Mouse (Mus musculus) A20 (cell line): ENCODE results near the gene Pomc.
"Not testable (repeated sequence)": the region's sequence is repeated elsewhere in the genome, so short reads cannot be mapped to it uniquely, and the experiment has no call there.

ENCODE experiments used
- DNase-seq: peaks from one replicate; pipeline ENCODE4 v3.0.0-alpha.2; 2011; ENCODE audit warnings: low read depth, low spot score

The Pomc gene

DNA sequence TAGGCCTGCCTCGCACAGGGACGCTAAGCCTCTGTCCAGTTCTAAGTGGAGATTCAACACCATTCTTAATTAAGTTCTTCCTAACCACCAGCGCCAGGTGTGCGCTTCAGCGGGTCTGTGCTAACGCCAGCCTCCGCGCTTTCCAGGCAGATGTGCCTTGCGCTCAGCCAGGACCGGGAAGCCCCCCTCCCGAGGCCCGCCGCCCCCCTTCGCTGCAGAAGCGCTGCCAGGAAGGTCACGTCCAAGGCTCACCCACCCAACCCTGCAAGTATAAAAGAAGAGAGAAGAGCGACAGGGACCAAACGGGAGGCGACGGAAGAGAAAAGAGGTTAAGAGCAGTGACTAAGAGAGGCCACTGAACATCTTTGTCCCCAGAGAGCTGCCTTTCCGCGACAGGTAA lies at the start of gene Pomc:
Gene Pomc, plus strand, starts transcription at position 301 of the 400 bp plus-strand sequence.
- no peak for DNase-seq

DNA sequence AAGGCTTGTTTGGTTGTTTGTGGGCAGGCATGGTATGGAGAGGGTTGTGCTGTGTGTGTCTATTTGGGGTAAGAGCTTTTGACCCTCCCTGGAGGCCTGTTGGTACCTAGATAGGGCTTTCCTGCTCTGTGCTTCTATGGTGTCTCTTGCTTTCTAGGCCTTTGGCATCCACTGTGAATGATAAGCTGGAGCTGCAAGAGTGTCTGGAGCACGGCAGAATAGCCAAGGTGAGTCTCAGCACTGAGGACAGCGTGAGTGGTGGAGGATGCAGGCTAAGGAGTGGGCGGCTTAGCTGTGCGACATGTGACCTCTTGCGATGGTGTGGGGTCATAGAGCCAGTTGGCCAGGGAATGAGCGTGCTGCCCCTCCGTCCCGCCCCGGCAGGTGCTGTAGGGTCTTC lies 49.3 kb upstream of the Pomc start:
- no peak for DNase-seq

DNA sequence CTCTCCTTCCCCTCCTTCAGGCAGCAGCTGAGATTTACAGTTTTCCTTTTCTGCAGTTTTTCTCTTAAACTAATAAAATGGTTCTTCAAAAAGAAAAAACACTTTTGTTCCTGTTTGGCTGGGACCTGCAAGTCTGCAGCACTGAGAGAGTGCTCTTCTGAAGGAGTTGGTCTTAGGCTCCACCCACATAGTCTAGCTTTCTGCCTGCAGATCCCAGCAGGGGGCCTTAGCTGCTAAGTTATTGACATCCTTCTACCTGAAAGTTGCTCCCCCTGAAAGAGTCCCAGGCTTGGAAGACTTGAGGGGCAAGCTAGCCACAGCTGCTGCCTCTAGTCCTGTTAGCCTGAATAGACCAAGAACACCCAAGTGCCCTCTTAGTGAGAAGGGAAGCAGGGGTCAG lies 48.4 kb upstream of the Pomc start:
- no peak for DNase-seq

DNA sequence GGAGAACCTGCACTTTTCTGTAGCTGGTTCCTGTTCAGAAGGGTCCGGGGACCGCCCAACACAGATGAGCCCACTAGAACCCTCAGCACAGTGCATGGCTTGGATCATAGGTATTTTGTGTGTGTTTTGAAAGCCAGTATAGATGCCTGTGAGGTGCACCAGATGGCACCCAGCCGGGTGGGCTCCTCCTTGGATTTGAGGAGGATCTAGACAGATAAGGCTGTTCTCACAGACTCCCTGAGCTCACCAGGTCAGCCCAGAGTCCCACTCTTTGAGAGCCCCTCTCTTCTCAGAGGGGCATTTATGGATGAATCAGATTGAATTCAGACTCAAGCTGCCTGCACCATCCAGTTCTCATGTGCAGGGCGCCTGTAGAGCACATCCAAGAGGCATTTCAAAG lies 47.7 kb upstream of the Pomc start:
- no peak for DNase-seq

DNA sequence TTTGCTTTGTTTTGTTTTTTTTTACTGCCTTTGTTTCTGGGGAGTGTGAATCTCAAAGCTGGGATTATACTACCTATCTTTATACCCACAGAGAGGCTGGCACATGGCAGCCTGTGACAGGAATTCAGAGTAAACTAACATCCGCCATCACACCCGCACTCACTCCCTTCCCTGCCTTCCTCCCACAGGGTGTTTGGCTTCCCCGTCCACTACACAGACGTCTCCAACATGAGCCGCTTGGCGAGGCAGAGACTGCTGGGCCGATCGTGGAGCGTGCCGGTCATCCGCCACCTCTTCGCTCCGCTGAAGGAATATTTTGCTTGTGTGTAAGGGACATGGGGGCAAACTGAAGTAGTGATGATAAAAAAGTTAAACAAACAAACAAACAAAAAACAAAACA lies 47.3 kb upstream of the Pomc start:
- no peak for DNase-seq

DNA sequence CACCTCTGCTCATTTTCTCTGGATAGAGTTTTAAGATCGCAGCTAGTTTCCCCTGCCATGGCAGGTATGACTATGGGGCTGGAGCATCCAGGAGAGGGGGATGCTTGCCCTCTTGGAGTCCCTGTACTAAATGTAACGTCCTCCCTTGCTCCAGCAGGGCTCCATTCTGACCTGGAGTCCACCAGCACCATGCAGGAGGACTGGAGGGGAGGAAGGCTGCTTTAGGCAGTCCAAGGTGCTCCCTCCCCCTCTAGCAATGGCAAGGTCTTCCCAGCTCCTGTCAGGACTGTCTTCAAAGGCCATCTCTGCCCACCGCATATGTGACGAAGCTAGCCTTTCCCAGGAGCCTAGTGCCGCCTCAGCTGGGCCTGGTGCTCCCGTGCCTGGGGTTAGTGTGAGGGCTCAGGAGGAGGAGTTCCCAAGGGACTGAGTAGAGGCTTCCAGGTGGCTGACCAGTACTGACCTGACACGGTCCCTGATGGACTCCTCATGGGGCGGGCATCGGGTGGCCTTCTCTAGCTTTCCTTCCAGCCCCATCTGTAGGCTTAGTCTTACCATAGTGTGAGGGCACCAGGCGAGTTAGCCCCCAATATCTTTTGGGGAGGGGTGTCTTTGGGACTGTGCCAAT lies 44.2 kb upstream of the Pomc start:
- DNase-seq = no peak

DNA sequence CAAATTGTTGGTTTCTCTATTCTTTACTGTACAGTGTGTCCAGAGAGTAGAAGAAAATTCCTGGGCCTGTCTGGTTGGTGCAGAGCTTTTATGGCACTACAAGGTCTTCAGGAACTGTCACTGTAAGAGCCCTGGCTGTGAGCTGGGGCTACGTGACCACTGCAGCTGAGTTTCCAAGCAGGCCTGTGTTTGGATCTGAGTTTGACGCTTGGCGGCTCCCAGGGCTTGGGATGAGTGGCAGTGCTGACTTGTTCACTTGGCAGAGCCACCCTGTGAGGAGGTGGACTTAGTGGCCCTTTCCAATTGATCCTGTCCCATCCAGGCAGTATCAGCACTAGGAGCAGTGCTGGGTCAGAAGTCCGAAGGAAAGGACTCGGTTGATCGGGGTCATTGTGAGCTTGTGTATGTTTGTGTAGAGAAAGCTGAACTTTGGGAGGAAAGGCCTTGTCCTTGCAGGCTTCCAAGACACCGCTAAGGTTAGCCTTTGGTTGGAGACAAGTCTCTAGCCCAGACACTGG lies 42.9 kb upstream of the Pomc start:
- no peak for DNase-seq

DNA sequence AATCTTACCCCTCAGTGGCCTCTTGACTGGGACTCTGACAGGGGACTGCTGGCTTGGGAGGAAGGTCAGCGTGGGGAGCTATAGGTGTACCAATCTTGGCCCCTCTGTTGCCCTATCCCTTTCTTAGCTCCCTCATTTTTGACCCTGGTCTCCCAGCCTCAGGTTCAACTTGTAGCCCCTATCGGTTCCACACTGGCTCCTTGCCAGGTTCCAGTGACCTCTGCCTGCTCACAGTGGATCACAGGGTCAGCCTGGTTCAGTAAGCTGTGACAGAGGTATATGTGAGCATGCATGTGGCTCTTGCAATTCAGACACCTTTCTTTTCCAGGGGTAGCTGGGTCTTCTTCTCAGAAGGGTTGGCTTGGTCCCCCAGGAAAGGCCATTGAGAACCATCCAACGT lies 38.9 kb upstream of the Pomc start:
- no peak for DNase-seq

DNA sequence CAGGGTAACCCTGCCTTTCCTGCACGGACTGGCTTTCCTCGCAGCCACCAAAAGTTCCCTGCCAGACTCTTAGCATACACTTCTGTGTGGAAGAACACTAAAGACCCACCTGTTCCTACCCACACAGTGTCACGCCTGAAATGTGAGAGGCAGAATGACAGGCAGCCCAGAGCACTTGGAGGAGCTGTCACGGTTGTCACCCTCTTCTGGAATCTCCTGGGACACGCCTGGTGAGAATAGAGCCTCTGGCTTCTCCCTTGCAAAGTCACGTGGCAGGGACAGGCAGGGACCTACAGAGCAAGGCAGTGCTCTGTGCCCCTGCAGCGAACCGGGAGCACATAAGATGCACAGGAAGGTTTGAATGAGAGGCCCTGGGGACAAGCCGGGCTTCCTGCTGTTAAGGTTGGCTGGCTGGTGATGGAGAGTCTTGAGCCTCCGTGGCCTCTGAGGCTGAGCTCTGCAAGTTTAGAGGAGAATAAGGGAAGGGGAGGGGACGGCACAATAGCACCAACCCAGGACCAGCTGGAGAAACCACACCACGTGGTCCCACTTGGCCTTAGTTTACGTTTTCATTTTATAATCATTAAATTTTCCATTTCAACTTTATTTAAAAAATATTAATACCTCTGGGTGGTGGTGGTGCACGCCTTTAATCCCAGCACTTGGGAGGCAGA lies 36.9 kb upstream of the Pomc start:
- no peak for DNase-seq

DNA sequence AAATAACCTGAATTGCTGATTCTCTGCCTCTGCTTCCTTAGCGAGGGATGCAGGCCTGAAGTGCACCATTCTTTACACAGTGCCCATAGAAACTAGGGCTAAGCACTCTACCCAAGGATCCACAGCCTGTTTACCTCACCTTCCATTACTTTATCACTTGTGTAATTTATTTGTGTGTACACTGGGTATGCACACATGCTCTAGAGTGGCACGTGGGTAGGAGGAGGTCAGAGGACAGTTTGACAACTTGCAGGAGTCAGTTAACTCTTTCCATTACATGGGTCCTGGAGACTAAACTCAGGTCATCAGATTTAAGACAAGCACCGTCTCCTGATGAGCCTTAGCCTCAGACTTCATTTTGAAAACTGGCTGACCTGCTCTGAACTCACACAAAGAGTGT lies 36.2 kb upstream of the Pomc start:
- no peak for DNase-seq

DNA sequence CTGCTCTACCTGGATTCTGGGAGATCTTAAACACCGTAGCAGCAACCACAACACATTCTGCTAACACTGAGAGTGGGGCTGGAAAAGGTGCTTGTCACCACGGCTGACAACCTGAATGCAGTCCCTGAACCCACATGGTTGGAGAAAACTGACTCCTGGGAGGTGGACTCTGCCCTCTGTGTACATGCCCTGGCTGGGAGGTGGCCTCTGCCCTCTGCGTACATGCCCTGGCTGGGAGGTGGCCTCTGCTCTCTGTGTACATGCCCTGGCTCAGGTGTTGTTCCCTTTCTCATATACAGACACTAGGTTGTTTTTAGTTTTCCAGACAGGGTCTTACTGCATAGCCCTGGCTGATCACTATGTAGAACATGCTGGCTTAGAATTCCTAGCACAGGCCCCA lies 35.3 kb upstream of the Pomc start:
- DNase-seq = no peak

DNA sequence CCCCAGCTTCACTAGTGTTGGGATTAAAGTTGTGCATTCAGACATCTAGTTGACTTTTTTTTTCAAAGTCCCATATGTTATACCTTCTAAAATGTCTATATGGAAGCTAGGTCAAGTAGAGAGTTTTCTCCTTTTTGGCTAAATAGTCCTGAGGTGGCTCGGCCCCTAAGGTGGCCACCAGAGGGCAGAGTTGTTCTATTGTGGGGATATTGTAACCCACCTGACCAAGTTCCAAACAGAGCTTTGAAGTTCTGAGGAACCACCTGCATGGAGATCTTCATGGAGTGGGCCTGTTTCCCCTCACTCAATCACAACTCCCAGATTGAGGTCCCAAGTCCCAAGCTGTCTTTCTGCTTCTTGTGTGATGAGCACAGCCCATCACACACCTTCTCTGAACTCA lies 28.6 kb upstream of the Pomc start:
- peak; percentile 71 for DNase-seq

DNA sequence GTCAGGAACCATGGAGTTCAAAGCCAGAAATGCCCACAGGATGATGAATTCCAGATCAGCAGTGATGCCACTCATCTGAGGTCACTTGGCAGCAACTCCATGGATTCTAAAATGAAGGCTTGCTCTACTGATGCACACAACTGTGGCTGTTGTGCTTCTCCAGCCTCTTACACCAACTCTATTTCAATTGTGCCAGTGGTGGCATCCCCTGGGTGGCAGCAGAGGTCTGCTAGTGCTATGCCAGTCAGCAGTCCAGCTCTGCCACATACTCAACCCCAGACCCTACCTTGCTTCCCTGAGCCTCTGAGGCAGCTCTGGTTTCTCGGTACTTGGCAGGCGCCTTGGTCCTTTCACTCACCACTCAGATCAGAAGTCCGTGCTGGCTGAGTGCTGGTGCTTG lies 25.9 kb upstream of the Pomc start:
- DNase-seq = peak; percentile 35

DNA sequence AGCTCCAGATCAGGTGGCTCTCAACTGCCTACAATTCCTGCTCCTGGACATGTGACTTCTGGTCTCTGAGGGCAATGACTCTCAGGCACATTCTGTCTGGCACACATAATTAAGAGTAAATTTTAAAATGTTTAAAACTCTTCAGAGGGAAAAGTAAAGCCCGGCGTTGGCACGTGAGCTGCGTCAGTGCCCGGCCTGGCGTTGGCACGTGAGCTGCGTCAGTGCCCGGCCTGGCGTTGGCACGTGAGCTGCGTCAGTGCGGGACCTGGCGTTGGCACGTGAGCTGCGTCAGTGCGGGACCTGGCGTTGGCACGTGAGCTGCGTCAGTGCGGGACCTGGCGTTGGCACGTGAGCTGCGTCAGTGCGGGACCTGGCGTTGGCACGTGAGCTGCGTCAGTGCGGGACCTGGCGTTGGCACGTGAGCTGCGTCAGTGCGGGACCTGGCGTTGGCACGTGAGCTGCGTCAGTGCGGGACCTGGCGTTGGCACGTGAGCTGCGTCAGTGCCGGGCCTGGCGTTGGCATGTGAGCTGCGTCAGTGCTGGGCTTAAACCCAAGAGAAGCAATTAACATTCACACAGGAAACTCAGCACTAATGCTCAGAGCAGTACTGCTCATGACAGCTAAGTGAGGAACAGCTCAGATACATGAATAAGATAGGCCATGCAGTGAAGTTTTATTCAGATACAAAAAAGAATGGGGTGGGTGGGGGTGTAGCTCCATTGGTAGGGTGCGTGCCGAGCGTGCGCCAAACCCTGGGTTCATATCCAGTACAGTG lies 24.5 kb upstream of the Pomc start:
- not testable (repeated sequence) for DNase-seq

DNA sequence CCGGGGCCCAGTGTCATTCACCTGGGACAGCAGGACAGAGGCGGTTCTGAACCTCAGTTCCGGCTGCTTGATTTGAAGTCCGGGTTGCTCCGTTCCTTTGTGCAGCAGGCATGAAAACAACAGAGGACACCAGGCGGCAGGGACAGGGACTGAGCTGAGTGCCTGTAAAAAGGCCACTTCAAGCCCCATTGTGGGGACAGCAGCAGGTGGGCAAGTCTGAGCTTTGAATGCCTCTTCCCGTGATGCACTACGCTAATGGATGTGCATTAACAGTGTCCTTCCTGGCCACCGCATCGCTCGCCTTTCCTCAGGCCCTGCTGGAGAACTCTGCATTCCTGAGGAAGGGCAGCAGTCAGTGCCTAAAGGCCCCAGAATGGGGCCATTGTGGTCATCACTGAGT lies 12.7 kb upstream of the Pomc start:
- no peak for DNase-seq

DNA sequence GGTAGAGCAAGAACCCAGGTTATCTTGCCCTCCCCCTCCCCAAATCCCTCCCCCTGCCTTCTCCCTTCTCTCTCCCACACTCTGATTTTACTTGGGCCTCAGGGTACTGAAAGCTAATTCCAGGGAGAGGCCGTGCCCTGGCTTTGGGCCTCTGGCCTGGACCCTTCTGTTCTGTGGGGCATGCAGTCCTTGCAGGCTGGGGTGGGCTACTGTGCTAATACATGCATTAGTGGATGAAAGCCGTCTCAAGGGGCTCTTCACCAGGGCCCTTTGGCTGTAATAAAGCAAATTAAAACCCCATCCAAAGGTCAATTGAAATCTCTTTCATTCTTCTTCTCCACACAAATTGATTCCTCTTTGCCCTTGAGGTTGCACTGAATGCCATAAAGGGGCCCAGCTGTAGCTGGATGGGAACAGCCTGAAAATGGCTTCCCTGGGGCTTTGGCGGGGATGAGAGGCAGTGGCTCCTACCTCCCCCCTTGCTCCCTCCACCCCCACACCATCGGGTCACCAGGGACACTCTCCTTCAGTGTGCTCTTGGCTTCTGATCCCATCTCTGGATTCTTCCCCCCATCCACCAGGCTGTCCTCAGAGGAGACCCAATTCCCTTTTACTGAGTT lies 10.2 kb upstream of the Pomc start:
- no peak for DNase-seq

DNA sequence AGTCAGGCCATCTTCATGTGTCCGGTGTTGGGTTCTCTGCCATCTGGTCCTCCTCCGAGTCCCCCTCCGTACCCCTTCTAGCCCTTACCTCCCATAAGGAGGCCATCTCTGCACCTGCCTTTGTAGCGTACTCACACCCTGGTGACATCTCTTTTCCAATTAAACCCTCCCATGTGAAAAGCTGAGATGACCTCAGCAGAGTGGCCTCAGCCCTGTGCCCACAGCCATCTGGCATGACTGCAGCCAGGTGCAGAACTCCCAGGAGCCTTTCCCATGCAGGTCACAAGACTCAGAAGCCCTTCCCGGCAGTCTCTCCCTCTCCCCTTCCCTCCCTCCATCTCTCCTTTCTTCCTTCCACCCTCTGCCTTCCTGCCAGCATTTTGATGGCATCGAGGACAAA lies 7.2 kb upstream of the Pomc start:
- no peak for DNase-seq

DNA sequence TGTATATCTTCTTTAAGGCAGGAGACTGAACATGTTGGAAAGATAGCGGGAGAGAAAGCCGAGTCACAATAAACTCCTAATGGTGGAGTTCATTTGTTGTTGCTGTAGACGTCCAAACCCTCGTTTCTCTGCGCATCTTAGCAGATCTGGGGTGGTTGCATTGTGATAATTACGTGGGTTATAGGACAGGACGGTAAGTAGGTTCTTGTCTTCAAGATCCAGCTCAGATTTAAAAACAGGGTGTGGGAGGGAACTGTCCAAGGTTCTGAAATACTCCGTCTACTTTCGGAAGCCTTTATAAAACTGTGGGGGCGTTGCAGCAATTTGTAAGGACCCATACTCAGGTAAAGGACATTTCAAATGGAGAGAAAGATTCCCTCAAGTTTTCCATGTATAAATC lies 620 bp downstream of the Pomc start:
- DNase-seq = peak; percentile 17

DNA sequence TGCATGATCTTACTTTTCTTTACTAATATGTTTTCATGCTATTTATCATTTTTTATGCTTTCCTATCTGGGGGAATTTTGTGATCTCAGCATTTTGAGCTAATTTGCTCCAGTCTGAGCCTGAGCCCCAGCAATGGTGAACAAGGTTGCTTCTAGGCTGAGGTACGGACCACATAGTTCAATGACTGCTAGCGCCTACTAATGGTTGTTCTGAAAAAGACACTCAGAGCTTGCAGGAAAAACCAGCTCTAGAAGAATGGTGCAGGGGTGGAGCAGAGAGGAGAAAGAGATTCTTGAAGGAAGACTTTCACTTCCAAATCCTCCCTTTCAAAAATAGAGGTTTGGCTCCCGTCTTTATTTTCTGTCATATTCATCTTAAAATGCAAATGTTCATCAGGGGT lies 1.6 kb downstream of the Pomc start:
- peak; percentile 40 for DNase-seq

DNA sequence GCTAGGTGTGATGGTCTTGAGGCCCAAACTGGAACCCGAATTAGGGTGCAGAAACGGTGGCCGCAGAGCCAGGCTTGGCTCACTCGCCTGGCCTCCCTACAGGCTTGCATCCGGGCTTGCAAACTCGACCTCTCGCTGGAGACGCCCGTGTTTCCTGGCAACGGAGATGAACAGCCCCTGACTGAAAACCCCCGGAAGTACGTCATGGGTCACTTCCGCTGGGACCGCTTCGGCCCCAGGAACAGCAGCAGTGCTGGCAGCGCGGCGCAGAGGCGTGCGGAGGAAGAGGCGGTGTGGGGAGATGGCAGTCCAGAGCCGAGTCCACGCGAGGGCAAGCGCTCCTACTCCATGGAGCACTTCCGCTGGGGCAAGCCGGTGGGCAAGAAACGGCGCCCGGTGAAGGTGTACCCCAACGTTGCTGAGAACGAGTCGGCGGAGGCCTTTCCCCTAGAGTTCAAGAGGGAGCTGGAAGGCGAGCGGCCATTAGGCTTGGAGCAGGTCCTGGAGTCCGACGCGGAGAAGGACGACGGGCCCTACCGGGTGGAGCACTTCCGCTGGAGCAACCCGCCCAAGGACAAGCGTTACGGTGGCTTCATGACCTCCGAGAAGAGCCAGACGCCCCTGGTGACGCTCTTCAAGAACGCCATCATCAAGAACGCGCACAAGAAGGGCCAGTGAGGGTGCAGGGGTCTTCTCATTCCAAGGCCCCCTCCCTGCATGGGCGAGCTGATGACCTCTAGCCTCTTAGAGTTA lies 5.2 kb downstream of the Pomc start:
- no peak for DNase-seq

DNA sequence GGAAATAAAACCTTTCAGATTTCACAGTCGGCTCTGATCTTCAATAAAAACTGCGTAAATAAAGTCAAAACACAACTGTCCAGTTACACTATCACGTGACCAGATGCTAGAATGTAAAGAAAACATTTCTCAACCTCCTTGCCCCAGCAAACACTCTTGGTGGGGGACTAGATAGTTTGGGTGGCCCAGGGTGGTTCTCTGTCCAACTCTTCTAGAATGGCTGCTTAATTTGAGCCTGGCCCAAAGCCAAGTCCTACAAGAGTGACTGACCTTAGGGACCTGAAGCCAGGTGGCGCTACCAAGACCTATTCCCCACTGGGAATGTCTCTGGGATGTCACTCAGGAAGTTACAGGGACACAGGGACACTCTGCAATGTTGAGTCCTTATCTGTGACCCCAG lies 5.8 kb downstream of the Pomc start:
- no peak for DNase-seq

DNA sequence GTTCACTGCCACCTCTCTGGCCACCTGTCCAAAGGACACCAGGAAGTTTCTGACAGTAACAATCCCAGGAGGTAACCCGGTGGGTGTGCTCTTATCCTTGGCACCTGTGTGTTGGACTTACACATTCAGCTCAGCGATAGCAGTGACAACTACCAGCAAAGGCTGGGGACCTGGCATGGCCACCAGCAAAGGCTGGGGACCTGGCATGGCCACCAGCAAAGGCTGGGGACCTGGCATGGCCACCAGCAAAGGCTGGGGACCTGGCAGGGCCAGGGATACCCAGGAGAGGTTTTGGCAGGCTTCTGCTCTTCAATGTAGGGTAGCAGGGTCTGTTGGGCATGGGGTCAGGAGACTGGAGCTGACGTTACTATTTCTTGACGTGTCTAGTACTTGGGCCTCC lies 12.4 kb downstream of the Pomc start:
- no peak for DNase-seq
